Mouse (Mus musculus) E14TG2a.4 (cell line): ENCODE data around the gene Ttll11.

Experiments used
- H3K27me3 ChIP-seq: 2 replicates; pipeline ENCODE4 v1.6.1; 2014; ENCODE audit warnings: low read length, control low read depth; ENCODE audit not compliant: insufficient read depth
- H3K36me3 ChIP-seq: 2 replicates; pipeline ENCODE4 v1.6.1; 2014; ENCODE audit warnings: low read length, control low read depth; ENCODE audit not compliant: insufficient read depth
- H3K4me1 ChIP-seq: replicated peaks from 2 replicates; pipeline ENCODE4 v1.6.1; 2014; ENCODE audit warnings: low read depth, low read length, control low read depth
- H3K4me3 ChIP-seq: replicated peaks from 2 replicates; pipeline ENCODE4 v1.5.1; 2014; ENCODE audit warnings: mild to moderate bottlenecking, low read length
- H3K9me3 ChIP-seq: 2 replicates; pipeline ENCODE4 v1.6.1; 2014; ENCODE audit warnings: low read length, control low read depth
- CTCF ChIP-seq: conservative IDR thresholded peaks from 2 replicates; pipeline ENCODE4 v1.5.1; 2014; ENCODE audit warnings: low read length
- NANOG ChIP-seq: IDR thresholded peaks from 2 replicates; pipeline ENCODE4 v1.6.1; 2014; ENCODE audit warnings: borderline replicate concordance, low read length, mixed read lengths
- POU5F1 ChIP-seq: IDR thresholded peaks from 2 replicates; pipeline ENCODE4 v1.6.1; 2014; ENCODE audit warnings: low read length, borderline replicate concordance

The Ttll11 gene

GRCm38 (mm10) chr2:36000390-36000789, 20.7 kb upstream of the Ttll11 start:
- H3K9me3 ChIP-seq = no peaks in the 10 kb centered on the region
- H3K4me3 ChIP-seq = no peak overlapping the region
- H3K36me3 ChIP-seq = no peaks in the 10 kb centered on the region
- peaks cover 82% of the 10 kb centered on the region for H3K27me3 ChIP-seq
- peaks cover 12% of the 10 kb centered on the region for H3K4me1 ChIP-seq
- TF ChIP-seq POU5F1 (no peak), NANOG (no peak), CTCF (no peak)

- no peaks in the 10 kb centered on the region for H3K36me3 ChIP-seq
- H3K9me3 ChIP-seq = no peaks in the 10 kb centered on the region
- H3K4me1 ChIP-seq = peaks cover 6% of the 10 kb centered on the region
- peaks cover 82% of the 10 kb centered on the region for H3K27me3 ChIP-seq
- H3K4me3 ChIP-seq = no peak overlapping the region
- TF ChIP-seq CTCF = no peak
- no peak for TF ChIP-seq POU5F1
- no peak for TF ChIP-seq NANOG
Measured at GRCm38 (mm10) chr2:35999212-35999611, 19.5 kb upstream of the Ttll11 start.

GRCm38 (mm10) chr2:35998416-35998815, 18.7 kb upstream of the Ttll11 start:
- Histone ChIP-seq H3K4me1 (no peaks in the 10 kb centered on the region), H3K36me3 (no peaks in the 10 kb centered on the region), H3K4me3 (no peak overlapping the region), H3K27me3 (peaks cover 75% of the 10 kb centered on the region), H3K9me3 (no peaks in the 10 kb centered on the region)
- TF ChIP-seq NANOG = no peak

- TF ChIP-seq POU5F1 (no peak), CTCF (no peak), NANOG (no peak)
- Histone ChIP-seq H3K4me3 (no peak overlapping the region), H3K9me3 (no peaks in the 10 kb centered on the region), H3K36me3 (no peaks in the 10 kb centered on the region), H3K27me3 (peaks cover 65% of the 10 kb centered on the region), H3K4me1 (no peaks in the 10 kb centered on the region)
Measured at GRCm38 (mm10) chr2:35996753-35997152, 17.0 kb upstream of the Ttll11 start.

GRCm38 (mm10) chr2:35994303-35994702, 14.6 kb upstream of the Ttll11 start:
- H3K4me3 ChIP-seq = no peak overlapping the region
- TF ChIP-seq NANOG (no peak), CTCF (no peak), POU5F1 (no peak)
- H3K27me3 ChIP-seq = peaks cover 57% of the 10 kb centered on the region

GRCm38 (mm10) chr2:35993481-35993880, 13.8 kb upstream of the Ttll11 start:
- Histone ChIP-seq H3K9me3 (no peaks in the 10 kb centered on the region), H3K27me3 (peaks cover 51% of the 10 kb centered on the region), H3K4me1 (no peaks in the 10 kb centered on the region), H3K4me3 (no peak overlapping the region), H3K36me3 (no peaks in the 10 kb centered on the region)
- TF ChIP-seq NANOG = no peak
- no peak for TF ChIP-seq POU5F1
- TF ChIP-seq CTCF = no peak

More at GRCm38 (mm10) chr2:35994303-35994702, 14.6 kb upstream of the Ttll11 start:
- Histone ChIP-seq H3K4me1 (no peaks in the 10 kb centered on the region), H3K36me3 (no peaks in the 10 kb centered on the region), H3K9me3 (no peaks in the 10 kb centered on the region)

- H3K27me3 ChIP-seq = peaks cover 58% of the 10 kb centered on the region
- TF ChIP-seq CTCF (no peak), NANOG (no peak), POU5F1 (no peak)
- no peaks in the 10 kb centered on the region for H3K9me3 ChIP-seq
- H3K4me1 ChIP-seq = no peaks in the 10 kb centered on the region
- no peaks in the 10 kb centered on the region for H3K36me3 ChIP-seq
- no peak overlapping the region for H3K4me3 ChIP-seq
Measured at GRCm38 (mm10) chr2:35992259-35992658, 12.5 kb upstream of the Ttll11 start.

GRCm38 (mm10) chr2:35983869-35984268, 4.2 kb upstream of the Ttll11 start:
- H3K36me3 ChIP-seq = no peaks in the 10 kb centered on the region
- H3K27me3 ChIP-seq = peaks cover 77% of the 10 kb centered on the region
- no peak overlapping the region for H3K4me3 ChIP-seq
- peaks cover 4% of the 10 kb centered on the region for H3K4me1 ChIP-seq
- H3K9me3 ChIP-seq = no peaks in the 10 kb centered on the region
- peak; percentile 47 for TF ChIP-seq CTCF
- TF ChIP-seq NANOG = no peak

- Histone ChIP-seq H3K4me3 (no peak overlapping the region), H3K4me1 (peaks cover 11% of the 10 kb centered on the region), H3K36me3 (no peaks in the 10 kb centered on the region), H3K27me3 (peaks cover 79% of the 10 kb centered on the region), H3K9me3 (no peaks in the 10 kb centered on the region)
- no peak for TF ChIP-seq CTCF
- no peak for TF ChIP-seq POU5F1
- no peak for TF ChIP-seq NANOG
Measured at GRCm38 (mm10) chr2:35981872-35982271, 2.2 kb upstream of the Ttll11 start.
